In genomic region chr9:54069204-54069603, GRCm38 (mm10) we compare ENCODE assay signal across 8 mouse cellular contexts. TPM values are rescaled to one million over a fixed set of nuclear protein-coding genes. Genes with fewer than 3 reads are reported as not detected.
A peak's percentile ranks its signal among the peaks of the same experiment; 100 is the strongest.
DNase-seq lines count a peak whose midpoint lies in the region; ATAC-seq and TF ChIP-seq lines count a peak whose summit lies in the region.

No protein-coding gene starts in this region.

- no peaks in the 10 kb centered on the region for H3K36me3 ChIP-seq in heart, embryonic 13.5 days
- H3K36me3 ChIP-seq in hindbrain, embryonic 14.5 days (replicated peaks; ENCODE audit: control insufficient read depth, insufficient read depth), result no peaks in the 10 kb centered on the region
- no peaks in the 10 kb centered on the region for H3K36me3 ChIP-seq in midbrain, embryonic 10.5 days

- no peak for ATAC-seq in heart, embryonic 13.5 days (ENCODE audit: extremely low read depth, insufficient number of reproducible peaks, low FRiP score, low TSS enrichment)
- ATAC-seq in hindbrain, embryonic 14.5 days (ENCODE audit: low FRiP score), result peak; percentile 17; the same call in 1 of the 2 replicates
- no peak for ATAC-seq in erythroid progenitor cell, adult 5-6 weeks (replicated peaks; ENCODE audit: low FRiP score, poor library complexity, severe bottlenecking)
- ATAC-seq in activated CD4-positive, CD25-positive, alpha-beta regulatory T cell, adult 4 months, result no peak

- no peak overlapping the region for H3K27ac ChIP-seq in heart, embryonic 13.5 days (replicated peaks)
- no peak overlapping the region for H3K27ac ChIP-seq in bone marrow macrophage, adult 2 months (ENCODE audit: insufficient read depth, low read depth, low read length)
- H3K27ac ChIP-seq in hindbrain, embryonic 14.5 days, result no peak overlapping the region
- H3K27ac ChIP-seq in midbrain, embryonic 10.5 days (replicated peaks), result no peak overlapping the region

- no peak for TF ChIP-seq POLR2A in bone marrow macrophage, adult 2 months (IDR thresholded peaks at IDR 0.05; ENCODE audit: borderline replicate concordance, low read depth, low read length)

- peak overlapping the region; percentile 79 for H3K9ac ChIP-seq in heart, embryonic 13.5 days
- no peak overlapping the region for H3K9ac ChIP-seq in hindbrain, embryonic 14.5 days

- no peak for TF ChIP-seq CTCF in bone marrow macrophage, adult 2 months (IDR thresholded peaks at IDR 0.05; ENCODE audit: low read depth, low read length)

- peaks cover 41% of the 10 kb centered on the region for H3K27me3 ChIP-seq in heart, embryonic 13.5 days (replicated peaks)
- peaks cover 31% of the 10 kb centered on the region for H3K27me3 ChIP-seq in hindbrain, embryonic 14.5 days (ENCODE audit: control insufficient read depth, insufficient read depth, low read length)
- peaks cover 32% of the 10 kb centered on the region for H3K27me3 ChIP-seq in midbrain, embryonic 10.5 days (ENCODE audit: low read depth, poor library complexity, severe bottlenecking)

- 46% methylated on average over 5 of the region's 5 CpGs for WGBS in heart, embryonic 13.5 days
- 48% methylated on average over 5 of the region's 5 CpGs for WGBS in hindbrain, embryonic 14.5 days
- 52% methylated on average over 5 of the region's 5 CpGs for WGBS in midbrain, embryonic 10.5 days

- H3K9me3 ChIP-seq in heart, embryonic 13.5 days, result no peaks in the 10 kb centered on the region
- no peaks in the 10 kb centered on the region for H3K9me3 ChIP-seq in hindbrain, embryonic 14.5 days (ENCODE audit: control insufficient read depth, low read length)
- H3K9me3 ChIP-seq in midbrain, embryonic 10.5 days (replicated peaks), result no peaks in the 10 kb centered on the region

- peak overlapping the region; percentile 62 for H3K4me3 ChIP-seq in heart, embryonic 13.5 days
- H3K4me3 ChIP-seq in bone marrow macrophage, adult 2 months (ENCODE audit: insufficient read depth, low read length), result peak overlapping the region; percentile 60
- peak overlapping the region; percentile 40 for H3K4me3 ChIP-seq in hindbrain, embryonic 14.5 days (replicated peaks; ENCODE audit: low read length)
- H3K4me3 ChIP-seq in midbrain, embryonic 10.5 days, result peak overlapping the region; percentile 78

- H3K4me1 ChIP-seq in heart, embryonic 13.5 days, result peaks cover 10% of the 10 kb centered on the region
- H3K4me1 ChIP-seq in bone marrow macrophage, adult 2 months (ENCODE audit: control insufficient read depth, insufficient read depth, low read length), result 0 out of 2 replicates have a peak, but pooled peaks cover 2% of the 10 kb centered on the region
- 0 out of 2 replicates have a peak, but pooled peaks cover 10% of the 10 kb centered on the region for H3K4me1 ChIP-seq in hindbrain, embryonic 14.5 days (replicated peaks; ENCODE audit: control insufficient read depth, insufficient read depth, low read length)
- H3K4me1 ChIP-seq in midbrain, embryonic 10.5 days, result peaks cover 22% of the 10 kb centered on the region

- peak overlapping the region; percentile 99 for H3K4me2 ChIP-seq in heart, embryonic 13.5 days
- H3K4me2 ChIP-seq in hindbrain, embryonic 14.5 days (replicated peaks), result peak overlapping the region; percentile 86

- DNase-seq in heart, postnatal 4 days, result no peak
- no peak for DNase-seq in hindbrain, embryonic 14.5 days (ENCODE audit: low spot score)
- DNase-seq in midbrain, embryonic 10.5 days (ENCODE audit: low spot score), result no peak
- no peak for DNase-seq in gastrocnemius, postnatal 4 days (ENCODE audit: low spot score in 2 of 2)

RNA-seq across cellular contexts. Expression of gene Tnfaip8l3, which starts 1.0 kb away (rescaled TPM):
- polyA plus RNA-seq in heart, embryonic 13.5 days (2015; fragmentation: Nextera tagmentation; extraction: Ambion mirVana), result 0.25 and 0.37 TPM in 2 replicates
- total RNA-seq in heart, postnatal 4 days (2021), result under 1 TPM; 0.36 to 0.47 TPM
- polyA plus RNA-seq in bone marrow macrophage, adult 2 months (2012; ENCODE audit: insufficient read depth, insufficient read length, missing spikeins), result not detected in 2 replicates
- polyA plus RNA-seq in hindbrain, embryonic 14.5 days (2014; fragmentation: Nextera tagmentation; extraction: Ambion mirVana), result 0.88 and 1.4 TPM in 2 replicates
- 0.15 and 0.37 TPM in 2 replicates for polyA plus RNA-seq in midbrain, embryonic 10.5 days (2016; fragmentation: Nextera tagmentation; extraction: Ambion mirVana)
- under 1 TPM; 0.13 to 0.25 TPM for total RNA-seq in gastrocnemius, postnatal 4 days (2021)
- not detected in 2 replicates for total RNA-seq in erythroid progenitor cell, adult 5-6 weeks (2015; ENCODE audit: low replicate concordance)
- total RNA-seq in erythroid progenitor cell, adult 5-6 weeks (2017; ENCODE audit: low replicate concordance), result not detected in 2 replicates
- polyA plus RNA-seq in activated CD4-positive, CD25-positive, alpha-beta regulatory T cell, adult 4 months (2017; shearing (Covaris generic)), result not detected
